Mouse (Mus musculus) Patski (cell line): ENCODE data around the gene 1190007I07Rik. TPM values are rescaled to one million over a fixed set of nuclear protein-coding genes. Genes with fewer than 3 reads are reported as not detected.
A peak's percentile ranks its signal among the peaks of the same experiment; 100 is the strongest.
"Not testable (repeated sequence)": the region's sequence is repeated elsewhere in the genome, so short reads cannot be mapped to it uniquely, and the experiment has no call there.

Experiments used
- ATAC-seq: fragments of 100-300 bp; one replicate; pipeline ENCODE4 v1.8.0; 2021
- CTCF ChIA-PET: fragments of 350-600 bp; sonication (Branson Sonifier 250); formaldehyde crosslinking; loops from one replicate; lab custom pipeline; 2022; ENCODE audit warnings: inconsistent platforms; lab: Charles Lee
- POLR2A ChIA-PET: fragments of 350-600 bp; sonication (Branson Sonifier 250); formaldehyde crosslinking; loops from one replicate; lab custom pipeline; 2022; ENCODE audit warnings: antibody characterized with exemption, inconsistent platforms; lab: Charles Lee
- DNase-seq: peaks from one replicate; pipeline ENCODE4 v3.0.0-alpha.2; 2011; ENCODE audit warnings: low read depth, low spot score
- H3K27me3 ChIP-seq: fragments of 371-371 bp; one replicate; pipeline ENCODE4 v1.5.1; 2021
- CTCF ChIP-seq: fragments of 100-300 bp; IDR thresholded peaks from one replicate; pipeline ENCODE4 v1.5.1; 2021
- in situ Hi-C: fragments of 300-500 bp; cut with MboI; formaldehyde crosslinking; loops from 3 replicates; pipeline ENCODE4 v1.11.1; 2018; ENCODE audit warnings: low pct_unique_long_range_greater_than_20kb, mixed read lengths
- polyA plus RNA-seq: library from polyadenylated mRNA; unstranded; gene quantifications from one replicate; pipeline ENCODE4 v1.2.3, GENCODE M21; 2021

The 1190007I07Rik gene
- polyA plus RNA-seq, 1 experiment from 2014 or later: 23.7 TPM

DNA sequence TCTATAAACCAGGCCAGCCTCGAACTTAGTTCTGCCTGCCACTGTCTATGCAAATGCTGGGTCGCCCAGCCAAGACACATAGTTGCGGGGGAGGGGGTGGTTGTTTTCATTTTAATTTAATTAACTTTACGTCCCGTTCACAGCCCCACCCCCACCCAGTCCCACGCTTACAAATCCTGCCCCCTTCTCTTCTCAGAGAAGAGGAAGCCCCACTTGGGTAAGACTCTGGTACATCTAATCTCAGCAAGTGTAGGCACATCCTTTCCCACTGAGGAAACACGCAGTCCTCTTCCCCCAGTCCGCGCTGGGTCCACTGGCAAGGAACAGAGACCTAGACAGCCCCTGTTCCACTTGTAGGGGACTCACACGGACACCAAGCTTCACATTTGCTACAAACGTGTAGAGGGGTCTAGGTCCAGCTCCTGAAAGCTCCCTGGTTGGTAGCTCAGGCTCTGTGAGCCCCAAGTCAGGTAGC, 6.1 kb upstream of the 1190007I07Rik start:
- CTCF ChIA-PET: no interaction called here
- POLR2A ChIA-PET: interaction anchor here (0.6 kb wide), 1 partner anchor 13 kb away, joined by 3 read pairs; no protein-coding TSS in a partner anchor
- no peak for TF ChIP-seq CTCF
- DNase-seq (no peak), ATAC-seq (peak; percentile 18)
- in situ Hi-C loops: no loop called here
- no peaks in the 10 kb centered on the region for H3K27me3 ChIP-seq

DNA sequence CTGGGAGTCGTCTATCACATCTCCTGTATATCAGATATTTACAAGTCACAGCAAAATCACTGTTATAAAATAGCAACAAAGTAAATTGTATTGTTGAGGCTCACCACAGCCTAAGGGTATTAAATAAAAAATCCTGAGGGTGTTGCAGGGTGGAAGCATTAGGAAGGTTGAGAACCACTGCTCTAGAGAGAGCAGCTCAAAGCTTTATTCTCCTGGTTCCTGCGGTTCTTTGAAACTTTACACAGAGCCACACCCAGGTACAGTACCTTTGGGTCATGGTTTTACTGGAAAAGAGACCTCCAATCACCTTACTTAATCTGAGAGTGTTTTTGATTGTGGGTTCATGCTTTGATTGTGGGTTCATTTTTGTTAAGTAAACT, 515 bp upstream of the 1190007I07Rik start:
- POLR2A ChIA-PET, in situ Hi-C loops, H3K27me3 ChIP-seq, DNase-seq, CTCF ChIA-PET: not testable (repeated sequence)
- peak; percentile 4 for ATAC-seq

DNA sequence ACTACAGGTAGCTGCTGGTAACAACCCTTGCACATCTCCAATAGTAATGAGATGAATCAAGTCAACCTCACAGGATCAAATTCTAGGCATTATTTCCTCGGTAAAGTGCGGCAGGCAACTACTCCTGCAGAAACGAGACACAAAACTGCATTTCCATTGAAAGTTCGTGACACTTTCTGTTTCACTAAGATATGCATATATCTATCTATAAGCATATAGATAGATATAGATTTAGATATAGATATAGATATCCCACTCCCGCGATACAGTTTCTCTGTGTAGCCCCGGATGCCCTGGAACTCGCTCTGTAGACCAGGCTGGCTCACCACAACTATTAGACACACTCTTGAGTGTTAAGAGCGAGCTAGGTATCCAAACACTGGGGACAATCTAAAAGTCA, 793 bp downstream of the 1190007I07Rik start:
- no peaks in the 10 kb centered on the region for H3K27me3 ChIP-seq
- ATAC-seq (peak; percentile 9), DNase-seq (no peak)
- in situ Hi-C loops: no loop called here
- ChIA-PET POLR2A (no interaction called here), CTCF (no interaction called here)
- no peak for TF ChIP-seq CTCF

DNA sequence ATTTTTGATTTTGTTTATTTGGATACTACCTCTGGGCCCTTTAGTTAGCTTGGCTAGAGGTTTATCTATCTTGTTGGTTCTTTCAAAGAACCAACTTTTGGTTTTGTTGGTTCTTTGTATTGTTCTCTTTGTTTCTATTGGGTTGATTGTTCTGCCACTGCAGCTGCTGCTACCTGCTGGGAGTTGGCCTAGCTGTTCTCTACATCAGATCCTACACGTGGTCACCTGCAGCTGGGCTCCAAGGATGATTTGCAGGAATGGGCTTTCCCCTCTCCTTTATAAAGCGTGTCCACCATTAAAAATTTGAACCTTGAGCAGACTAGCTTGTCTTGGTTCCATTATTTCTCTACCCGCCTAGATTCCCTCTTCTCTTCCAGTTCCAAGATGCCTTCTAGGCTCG, 28.6 kb downstream of the 1190007I07Rik start:
- in situ Hi-C loops, H3K27me3 ChIP-seq, DNase-seq, POLR2A ChIA-PET, CTCF ChIA-PET, ATAC-seq: not testable (repeated sequence)

DNA sequence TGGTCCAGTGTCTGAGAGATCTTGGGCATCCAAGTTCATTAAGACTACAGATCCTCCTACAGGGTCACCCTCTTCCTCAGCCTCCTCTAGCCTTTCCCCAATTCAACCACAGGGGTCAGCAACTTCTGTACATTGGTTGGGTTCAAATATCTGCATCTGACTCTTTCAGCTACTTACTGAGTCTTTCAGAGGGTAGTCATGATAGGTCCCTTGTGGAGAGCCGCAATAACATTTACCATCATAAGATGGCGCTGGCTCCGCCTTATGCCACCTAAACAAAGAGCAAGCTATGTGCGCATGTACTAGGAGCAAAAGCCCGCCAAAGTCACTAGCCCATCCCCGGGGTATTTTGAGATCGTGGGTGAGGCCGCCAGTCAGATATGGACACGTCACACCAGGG, 33.4 kb downstream of the 1190007I07Rik start:
- ATAC-seq, in situ Hi-C loops, POLR2A ChIA-PET, DNase-seq, H3K27me3 ChIP-seq, CTCF ChIA-PET: not testable (repeated sequence)

DNA sequence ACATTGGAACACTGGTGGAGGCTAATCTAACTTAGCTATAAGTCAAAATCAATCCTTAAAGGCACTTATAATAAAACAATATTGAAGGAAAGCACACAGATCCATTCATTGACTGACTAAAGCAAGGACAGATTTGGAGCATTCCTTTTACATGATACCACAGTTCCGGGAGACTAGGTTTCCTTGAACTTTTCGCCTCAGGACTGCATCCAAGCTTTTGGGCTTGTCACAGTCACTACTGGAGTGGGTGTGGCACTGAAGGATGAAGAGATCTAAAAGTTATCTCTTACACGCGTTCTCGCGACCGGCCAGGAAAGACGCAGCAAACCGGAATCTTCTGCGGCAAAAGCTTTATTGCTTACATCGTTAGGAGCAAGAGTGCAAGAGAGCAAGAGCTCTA, 51.9 kb downstream of the 1190007I07Rik start:
- CTCF ChIA-PET, in situ Hi-C loops, H3K27me3 ChIP-seq, ATAC-seq, DNase-seq, POLR2A ChIA-PET: not testable (repeated sequence)

Other genes starting within 250 kb of the 1190007I07Rik start
- not detected for gene Gm1553, start 130.6 kb downstream of the 1190007I07Rik start, polyA plus RNA-seq
- gene Tdg, start 6.6 kb upstream of the 1190007I07Rik start, polyA plus RNA-seq: 17.4 TPM
- 0.13 TPM for gene Glt8d2, start 67.4 kb upstream of the 1190007I07Rik start, polyA plus RNA-seq
- 22.4 TPM for gene Hcfc2, start 72.9 kb upstream of the 1190007I07Rik start, polyA plus RNA-seq
- 28.5 TPM for gene Nfyb, start 140.9 kb upstream of the 1190007I07Rik start, polyA plus RNA-seq
- 124 TPM for gene Txnrd1, start 210.7 kb upstream of the 1190007I07Rik start, polyA plus RNA-seq
- gene Eid3, start 243.4 kb upstream of the 1190007I07Rik start, polyA plus RNA-seq: 0.90 TPM